26 mouse cellular contexts compared by ENCODE assay signal in genomic region chr17:88268802-88269201, GRCm38 (mm10).
A peak's percentile ranks its signal among the peaks of the same experiment; 100 is the strongest.
DNase-seq lines count a peak whose midpoint lies in the region; ATAC-seq and TF ChIP-seq lines count a peak whose summit lies in the region.
"Had no signal": no experiment of that assay in that cellular context is flagged by ENCODE, and none has a peak within 500 bp of the region (broad histone marks: within the 10 kb centered on the region; RNA-seq: fewer than 3 reads in every experiment).

No protein-coding gene starts in this region.

- H3K27ac ChIP-seq in liver, embryonic 11.5 days (ENCODE audit: low read depth, low read length), result no peak overlapping the region
- H3K27ac ChIP-seq in liver, embryonic 12.5 days, result no peak overlapping the region
- H3K27ac ChIP-seq in stomach, postnatal 0 days (replicated peaks), result no peak overlapping the region
- H3K27ac ChIP-seq: embryonic facial prominence, embryonic 13.5 days; embryonic facial prominence, embryonic 15.5 days; forebrain, embryonic 10.5 days; forebrain, embryonic 12.5 days had no signal

- no peak for TF ChIP-seq CTCF in stomach, postnatal 0 days (IDR thresholded peaks at IDR 0.05; ENCODE audit: low read depth)

- H3K4me3 ChIP-seq in liver, embryonic 11.5 days (ENCODE audit: low read depth, low read length), result no peak overlapping the region
- H3K4me3 ChIP-seq in liver, embryonic 12.5 days, result no peak overlapping the region
- no peak overlapping the region for H3K4me3 ChIP-seq in stomach, postnatal 0 days (ENCODE audit: low read depth, low read length)
- H3K4me3 ChIP-seq: embryonic facial prominence, embryonic 13.5 days; embryonic facial prominence, embryonic 15.5 days; erythroblast, embryonic 14.5 days; forebrain, embryonic 10.5 days; forebrain, embryonic 12.5 days had no signal

- intact Hi-C loops in heart, postnatal 25 days (cut with DNase I), result no loop called here

- DNase-seq in heart, adult 11 months, result peak; percentile 84
- DNase-seq in heart, postnatal 25 days (ENCODE audit: low spot score), result no peak
- DNase-seq in liver, embryonic 11.5 days (ENCODE audit: low spot score), result peak; percentile 10
- peak; percentile 90 for DNase-seq in ZHBTc4 (ENCODE audit: low read depth, low spot score)
- no peak for DNase-seq in stomach, postnatal 0 days (ENCODE audit: low spot score)
- DNase-seq: adrenal gland, adult 2 months; adrenal gland, postnatal 10 days; adrenal gland, postnatal 25 days; B cell, adult 2 months; cerebellum, adult 11 months; cerebellum, adult 18-20 months; cerebellum, adult 8-10 months; cerebellum, adult 9-11 months; cerebellum, postnatal 14 days; cerebellum, postnatal 36 days; embryo, embryonic 11 days; forebrain, postnatal 0 days had no signal

- 0 out of 2 replicates have a peak, but pooled peaks cover 3% of the 10 kb centered on the region for H3K9me3 ChIP-seq in liver, embryonic 11.5 days (ENCODE audit: control insufficient read depth, low read length)
- no peaks in the 10 kb centered on the region for H3K9me3 ChIP-seq in liver, embryonic 12.5 days (replicated peaks)
- H3K9me3 ChIP-seq in stomach, postnatal 0 days (ENCODE audit: control insufficient read depth, low read length), result no peaks in the 10 kb centered on the region
- H3K9me3 ChIP-seq: embryonic facial prominence, embryonic 13.5 days; embryonic facial prominence, embryonic 15.5 days had no signal

- no peaks in the 10 kb centered on the region for H3K4me1 ChIP-seq in liver, embryonic 11.5 days (replicated peaks; ENCODE audit: control insufficient read depth, insufficient read depth, low read length)
- H3K4me1 ChIP-seq in liver, embryonic 12.5 days, result no peaks in the 10 kb centered on the region
- H3K4me1 ChIP-seq in stomach, postnatal 0 days (replicated peaks; ENCODE audit: control insufficient read depth, insufficient read depth), result no peaks in the 10 kb centered on the region
- H3K4me1 ChIP-seq: embryonic facial prominence, embryonic 13.5 days; embryonic facial prominence, embryonic 15.5 days; forebrain, embryonic 10.5 days; forebrain, embryonic 12.5 days had no signal

- WGBS in liver, embryonic 11.5 days, result 93% methylated on average over 14 of the region's 14 CpGs
- 83% methylated on average over 14 of the region's 14 CpGs for WGBS in liver, embryonic 12.5 days (ENCODE audit: insufficient replicate concordance)
- WGBS in stomach, postnatal 0 days, result 95% methylated on average over 14 of the region's 14 CpGs

- no peak overlapping the region for H3K4me2 ChIP-seq in liver, embryonic 11.5 days
- no peak overlapping the region for H3K4me2 ChIP-seq in liver, embryonic 12.5 days
- no peak overlapping the region for H3K4me2 ChIP-seq in stomach, postnatal 0 days (replicated peaks; ENCODE audit: low read depth)
- H3K4me2 ChIP-seq: embryonic facial prominence, embryonic 13.5 days; embryonic facial prominence, embryonic 15.5 days; forebrain, embryonic 12.5 days had no signal

- H3K27me3 ChIP-seq in liver, embryonic 11.5 days (replicated peaks; ENCODE audit: control insufficient read depth, insufficient read depth, low read length), result no peaks in the 10 kb centered on the region
- no peaks in the 10 kb centered on the region for H3K27me3 ChIP-seq in liver, embryonic 12.5 days (replicated peaks)
- H3K27me3 ChIP-seq in stomach, postnatal 0 days (ENCODE audit: control insufficient read depth, insufficient read depth, low read length), result no peaks in the 10 kb centered on the region
- H3K27me3 ChIP-seq: CH12.LX; embryonic facial prominence, embryonic 13.5 days; embryonic facial prominence, embryonic 15.5 days; forebrain, embryonic 12.5 days had no signal

- no peaks in the 10 kb centered on the region for H3K36me3 ChIP-seq in liver, embryonic 11.5 days (ENCODE audit: control insufficient read depth, insufficient read depth, low read length)
- H3K36me3 ChIP-seq in liver, embryonic 12.5 days, result no peaks in the 10 kb centered on the region
- H3K36me3 ChIP-seq in stomach, postnatal 0 days (ENCODE audit: control insufficient read depth, insufficient read depth, low read length), result no peaks in the 10 kb centered on the region
- H3K36me3 ChIP-seq: embryonic facial prominence, embryonic 13.5 days; embryonic facial prominence, embryonic 15.5 days; forebrain, embryonic 10.5 days; forebrain, embryonic 12.5 days had no signal

- no peak overlapping the region for H3K9ac ChIP-seq in liver, embryonic 11.5 days (ENCODE audit: low read depth, low read length)
- no peak overlapping the region for H3K9ac ChIP-seq in liver, embryonic 12.5 days
- no peak overlapping the region for H3K9ac ChIP-seq in stomach, postnatal 0 days (ENCODE audit: low read length)
- H3K9ac ChIP-seq: embryonic facial prominence, embryonic 13.5 days; embryonic facial prominence, embryonic 15.5 days; forebrain, embryonic 12.5 days; forebrain, postnatal 0 days had no signal

- ATAC-seq in liver, embryonic 11.5 days (replicated peaks; ENCODE audit: low FRiP score), result no peak
- no peak for ATAC-seq in liver, embryonic 12.5 days
- no peak for ATAC-seq in stomach, postnatal 0 days (ENCODE audit: low FRiP score, low TSS enrichment)
- ATAC-seq: CD4-positive, CD25-positive, alpha-beta regulatory T cell, adult 4 months; forebrain, embryonic 14.5 days; forebrain, postnatal 0 days had no signal

- no peak for TF ChIP-seq EP300 in stomach, postnatal 0 days (optimal IDR thresholded peaks at IDR 0.05)

Comparison
In these comparisons a context has a peak if more than half of its experiments do, and no peak if none do; other contexts are left out.
1. DNase-seq: peak in heart, adult 11 months (single experiment), liver, embryonic 11.5 days (single experiment) and ZHBTc4 (single experiment); none in heart, postnatal 25 days (single experiment) and stomach, postnatal 0 days (single experiment).